27 mouse cellular contexts compared by ENCODE assay signal in genomic region chr2:159278896-159279295, GRCm38 (mm10).
"Had no signal": no experiment of that assay in that cellular context is flagged by ENCODE, and none has a peak within 500 bp of the region (broad histone marks: within the 10 kb centered on the region; RNA-seq: fewer than 3 reads in every experiment).

No protein-coding gene starts in this region.

- H3K36me3 ChIP-seq: heart, embryonic 10.5 days; heart, embryonic 12.5 days; hindbrain, embryonic 10.5 days; hindbrain, embryonic 12.5 days; intestine, embryonic 15.5 days; kidney, embryonic 15.5 days; limb, embryonic 10.5 days; limb, embryonic 12.5 days had no signal

- H3K4me1 ChIP-seq: heart, embryonic 10.5 days; heart, embryonic 12.5 days; hindbrain, embryonic 12.5 days; intestine, embryonic 15.5 days; kidney, embryonic 15.5 days had no signal

- H3K4me3 ChIP-seq: gastrocnemius, adult 2 months; heart, embryonic 10.5 days; heart, embryonic 12.5 days; hindbrain, embryonic 10.5 days; hindbrain, embryonic 12.5 days; intestine, embryonic 15.5 days; kidney, embryonic 15.5 days; layer of hippocampus, adult 2 months; left cerebral cortex, adult 2 months; limb, embryonic 10.5 days; limb, embryonic 12.5 days had no signal

- DNase-seq: gastrocnemius, adult 2 months; gastrocnemius, postnatal 10 days; gastrocnemius, postnatal 25 days; heart, adult 18-20 months; heart, postnatal 10 days; heart, postnatal 4 days; kidney, adult 18-20 months; kidney, adult 9 months; kidney, postnatal 10 days; kidney, postnatal 25 days; kidney, postnatal 4 days; liver had no signal

- H3K27me3 ChIP-seq: heart, embryonic 12.5 days; hindbrain, embryonic 12.5 days; intestine, embryonic 15.5 days; kidney, embryonic 15.5 days; limb, embryonic 12.5 days had no signal

- H3K9me3 ChIP-seq: heart, embryonic 10.5 days; heart, embryonic 12.5 days; hindbrain, embryonic 10.5 days; hindbrain, embryonic 12.5 days; intestine, embryonic 15.5 days; kidney, embryonic 15.5 days; limb, embryonic 10.5 days; limb, embryonic 12.5 days had no signal

- H3K4me2 ChIP-seq: heart, embryonic 12.5 days; hindbrain, embryonic 12.5 days; hindbrain, embryonic 14.5 days; intestine, embryonic 15.5 days; kidney, embryonic 15.5 days; limb, embryonic 12.5 days; liver, embryonic 11.5 days had no signal

- ATAC-seq: hindbrain, embryonic 16.5 days; inflammation-experienced regulatory T-cells, adult 6 months; intestine, embryonic 15.5 days; intestine, postnatal 0 days had no signal

- H3K9ac ChIP-seq: heart, embryonic 12.5 days; hindbrain, embryonic 12.5 days; hindbrain, embryonic 14.5 days; intestine, embryonic 15.5 days; kidney, embryonic 15.5 days; limb, embryonic 12.5 days had no signal

- H3K27ac ChIP-seq: gastrocnemius, adult 2 months; heart, embryonic 10.5 days; hindbrain, embryonic 10.5 days; hindbrain, embryonic 12.5 days; hindbrain, embryonic 14.5 days; intestine, embryonic 15.5 days; kidney, embryonic 15.5 days; layer of hippocampus, adult 2 months; left cerebral cortex, adult 2 months; limb, embryonic 10.5 days; limb, embryonic 12.5 days had no signal
